Mouse (Mus musculus): ENCODE data around the gene Cacna1c. TPM values are rescaled to one million over a fixed set of nuclear protein-coding genes. Genes with fewer than 3 reads are reported as not detected.

Gene Cacna1c
- total RNA-seq (2021): 10 to 100 TPM; 66.2 to 66.7 TPM

- DNase-seq (ENCODE audit: extremely low spot score in 1 of 2, low spot score in 2 of 2): no peak
- intact Hi-C loops (cut with DNase I): loop anchor here (10.0 kb wide), 1 partner anchor 552 kb away; no protein-coding TSS in a partner anchor
Observed at GRCm38 (mm10) chr6:119196382-119197305, at the start of gene Cacna1c. Cacna1c (minus strand) TSS chr6:119196418.

GRCm38 (mm10) chr6:119240871-119241705 lies 44.9 kb upstream of the Cacna1c start:
- intact Hi-C loops (cut with DNase I): no loop called here
- DNase-seq (ENCODE audit: extremely low spot score in 1 of 2, low spot score in 2 of 2): no peak

- intact Hi-C loops (cut with DNase I): no loop called here
- no peak for DNase-seq (ENCODE audit: extremely low spot score in 1 of 2, low spot score in 2 of 2)
Observed at GRCm38 (mm10) chr6:119240256-119240655, 44.0 kb upstream of the Cacna1c start.

GRCm38 (mm10) chr6:119239341-119240005 lies 43.3 kb upstream of the Cacna1c start:
- intact Hi-C loops (cut with DNase I): no loop called here
- DNase-seq (ENCODE audit: extremely low spot score in 1 of 2, low spot score in 2 of 2): no peak

- intact Hi-C loops (cut with DNase I): no loop called here
- DNase-seq (ENCODE audit: extremely low spot score in 1 of 2, low spot score in 2 of 2): peak; percentile 82 to 85
Observed at GRCm38 (mm10) chr6:119237427-119237989, 41.3 kb upstream of the Cacna1c start.

- DNase-seq (ENCODE audit: extremely low spot score in 1 of 2, low spot score in 2 of 2): no peak
- intact Hi-C loops (cut with DNase I): no loop called here
Observed at GRCm38 (mm10) chr6:119236241-119236640, 40.0 kb upstream of the Cacna1c start, which contains the start of gene Cacna2d4. Cacna2d4 (plus strand) TSS chr6:119236526.

GRCm38 (mm10) chr6:119235441-119235840 lies 39.2 kb upstream of the Cacna1c start:
- DNase-seq (ENCODE audit: extremely low spot score in 1 of 2, low spot score in 2 of 2): no peak
- intact Hi-C loops (cut with DNase I): no loop called here

GRCm38 (mm10) chr6:119233066-119233465 lies 36.8 kb upstream of the Cacna1c start:
- DNase-seq (ENCODE audit: extremely low spot score in 1 of 2, low spot score in 2 of 2): no peak
- intact Hi-C loops (cut with DNase I): no loop called here

GRCm38 (mm10) chr6:119228861-119229603 lies 32.8 kb upstream of the Cacna1c start:
- intact Hi-C loops (cut with DNase I): no loop called here
- DNase-seq (ENCODE audit: extremely low spot score in 1 of 2, low spot score in 2 of 2): no peak

GRCm38 (mm10) chr6:119227001-119227400 lies 30.8 kb upstream of the Cacna1c start:
- intact Hi-C loops (cut with DNase I): no loop called here
- DNase-seq (ENCODE audit: extremely low spot score in 1 of 2, low spot score in 2 of 2): no peak

GRCm38 (mm10) chr6:119225731-119226130 lies 29.5 kb upstream of the Cacna1c start:
- no peak for DNase-seq (ENCODE audit: extremely low spot score in 1 of 2, low spot score in 2 of 2)
- intact Hi-C loops (cut with DNase I): no loop called here

- intact Hi-C loops (cut with DNase I): no loop called here
- no peak for DNase-seq (ENCODE audit: extremely low spot score in 1 of 2, low spot score in 2 of 2)
Observed at GRCm38 (mm10) chr6:119225226-119225625, 29.0 kb upstream of the Cacna1c start.

- DNase-seq (ENCODE audit: extremely low spot score in 1 of 2, low spot score in 2 of 2): peak in 1 of 2 experiments; percentile 45
- intact Hi-C loops (cut with DNase I): loop anchor here (5.0 kb wide), 1 partner anchor 218 kb away; no protein-coding TSS in a partner anchor
Observed at GRCm38 (mm10) chr6:119224451-119225195, 28.4 kb upstream of the Cacna1c start.

GRCm38 (mm10) chr6:119220297-119220696 lies 24.1 kb upstream of the Cacna1c start:
- peak in 1 of 2 experiments; percentile 66 for DNase-seq (ENCODE audit: extremely low spot score in 1 of 2, low spot score in 2 of 2)
- intact Hi-C loops (cut with DNase I): loop anchor here (1.0 to 5.0 kb wide), 2 partner anchors 127 to 222 kb away; no protein-coding TSS in a partner anchor

GRCm38 (mm10) chr6:119219237-119219870 lies 23.1 kb upstream of the Cacna1c start:
- DNase-seq (ENCODE audit: extremely low spot score in 1 of 2, low spot score in 2 of 2): no peak
- intact Hi-C loops (cut with DNase I): no loop called here

- DNase-seq (ENCODE audit: extremely low spot score in 1 of 2, low spot score in 2 of 2): no peak
- intact Hi-C loops (cut with DNase I): no loop called here
Observed at GRCm38 (mm10) chr6:119218591-119218990, 22.4 kb upstream of the Cacna1c start.

GRCm38 (mm10) chr6:119217661-119218060 lies 21.4 kb upstream of the Cacna1c start:
- no peak for DNase-seq (ENCODE audit: extremely low spot score in 1 of 2, low spot score in 2 of 2)
- intact Hi-C loops (cut with DNase I): no loop called here

All from left cerebral cortex, postnatal 10 days (tissue).